Mouse (Mus musculus): ENCODE data around the gene Pfdn4. TPM values are rescaled to one million over a fixed set of nuclear protein-coding genes. Genes with fewer than 3 reads are reported as not detected.

The Pfdn4 gene
- polyA plus RNA-seq, 1 experiment = not detected

DNA sequence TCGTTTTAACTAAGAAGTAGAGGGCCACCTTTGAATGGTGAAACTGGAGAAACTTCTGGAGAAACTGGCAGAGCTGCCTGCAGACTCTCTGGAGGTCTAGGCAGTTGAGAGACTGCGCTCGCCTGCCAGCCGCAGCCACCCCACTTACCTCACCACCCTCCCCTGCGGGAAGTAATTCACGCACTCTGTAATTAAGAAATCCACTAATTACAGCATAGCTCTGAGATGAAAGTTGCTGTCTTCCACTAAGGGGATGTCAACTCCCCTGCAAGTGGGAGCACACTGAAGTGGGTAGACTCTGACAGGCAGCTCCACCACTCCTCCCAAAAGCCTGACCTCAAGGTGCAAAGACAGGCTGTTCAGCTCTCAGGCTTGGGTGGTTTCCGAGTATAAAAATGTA lies 55.9 kb downstream of the Pfdn4 start:
- no peak overlapping the region for H3K27ac ChIP-seq (ENCODE audit: insufficient read depth, low read depth, low read length)
- TF ChIP-seq CTCF (IDR thresholded peaks at IDR 0.05; ENCODE audit: insufficient read depth, low read depth, low read length) = no peak
- peaks cover 10% of the 10 kb centered on the region for H3K4me1 ChIP-seq (ENCODE audit: control insufficient read depth, insufficient read depth, low read length)
- H3K4me3 ChIP-seq (ENCODE audit: insufficient read depth, low read depth, low read length) = no peak overlapping the region
- 22% methylated on average over 7 of the region's 7 CpGs for WGBS

DNA sequence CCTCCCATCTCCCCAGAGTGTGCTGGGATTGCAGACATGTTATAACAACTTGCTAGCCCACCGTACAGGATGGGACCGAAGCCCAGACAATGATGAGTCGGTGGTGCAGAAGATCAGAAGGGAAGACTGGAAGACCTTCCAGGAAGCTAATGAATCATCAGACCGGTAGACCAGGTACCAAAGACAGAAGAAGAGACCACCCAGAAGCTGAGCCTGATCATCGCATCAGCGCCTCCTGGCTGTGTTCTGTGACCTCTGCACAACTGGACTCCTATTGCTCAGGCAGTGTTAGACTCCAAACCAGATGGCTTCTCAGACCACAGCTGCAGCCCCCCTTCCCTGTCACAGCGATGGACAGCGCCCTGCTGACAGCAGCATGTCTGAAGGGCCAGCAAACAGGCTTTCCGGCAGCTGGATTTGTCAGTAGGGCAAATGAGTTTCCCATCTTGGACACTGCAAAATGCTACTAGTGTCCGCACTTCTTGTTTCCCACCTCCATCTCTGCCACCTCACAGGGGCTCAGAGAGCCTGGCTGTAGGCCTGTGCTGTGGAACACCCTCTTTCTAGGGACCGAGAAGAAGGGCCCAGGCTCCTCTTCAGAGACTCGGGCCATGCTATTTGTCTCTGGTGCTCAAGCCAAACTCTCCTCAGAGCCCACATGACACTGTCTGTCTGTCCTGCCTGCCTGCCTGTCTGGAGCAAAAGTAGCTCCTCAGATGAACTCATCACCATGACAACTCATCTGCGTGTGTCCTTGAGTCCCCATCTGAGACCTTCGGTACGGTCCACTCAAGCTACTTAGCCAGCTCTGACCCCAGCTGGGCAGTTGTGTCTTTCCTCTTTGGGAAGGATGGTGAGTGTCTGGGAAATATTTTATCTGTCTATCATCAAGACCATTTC lies 68.0 kb downstream of the Pfdn4 start:
- H3K4me1 ChIP-seq (ENCODE audit: control insufficient read depth, insufficient read depth, low read length) = peaks cover 4% of the 10 kb centered on the region; the same call in 1 of the 2 replicates
- H3K4me3 ChIP-seq (ENCODE audit: insufficient read depth, low read depth, low read length) = no peak overlapping the region
- H3K27ac ChIP-seq (ENCODE audit: insufficient read depth, low read depth, low read length) = no peak overlapping the region
- 81% methylated on average over 15 of the region's 15 CpGs for WGBS
- TF ChIP-seq POLR2A (IDR thresholded peaks at IDR 0.05; ENCODE audit: insufficient read depth, low read depth, low read length) = no peak
- no peak for TF ChIP-seq CTCF (IDR thresholded peaks at IDR 0.05; ENCODE audit: insufficient read depth, low read depth, low read length)

DNA sequence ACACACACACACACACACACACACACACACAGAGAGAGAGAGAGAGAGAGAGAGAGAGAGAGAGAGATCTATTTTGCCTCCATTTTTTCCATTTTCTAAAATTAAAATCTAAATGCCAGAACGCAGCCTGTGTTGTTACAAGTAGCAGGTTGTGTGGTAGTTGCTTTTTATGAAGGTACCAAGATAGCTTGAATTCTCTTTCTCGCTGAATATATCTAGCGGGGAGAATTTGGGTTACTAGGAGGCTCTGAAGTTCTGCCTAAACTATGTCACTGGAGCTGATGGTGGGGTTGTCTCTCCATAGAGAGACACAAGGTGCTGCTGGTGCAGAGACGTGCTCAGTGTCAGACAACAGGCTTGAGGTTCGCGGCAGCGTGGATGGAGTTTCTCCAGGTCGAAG lies 68.8 kb downstream of the Pfdn4 start:
- Histone ChIP-seq H3K4me3 (ENCODE audit: insufficient read depth, low read depth, low read length) (no peak overlapping the region), H3K27ac (ENCODE audit: insufficient read depth, low read depth, low read length) (no peak overlapping the region), H3K4me1 (ENCODE audit: control insufficient read depth, insufficient read depth, low read length) (peaks cover 4% of the 10 kb centered on the region; the same call in 1 of the 2 replicates)
- 89% methylated on average over 8 of the region's 8 CpGs for WGBS
- TF ChIP-seq CTCF (IDR thresholded peaks at IDR 0.05; ENCODE audit: insufficient read depth, low read depth, low read length) = no peak

Other genes starting within 250 kb of the Pfdn4 start
- gene Bcas1, start 68.6 kb upstream of the Pfdn4 start, polyA plus RNA-seq (2012; ENCODE audit: insufficient read depth, insufficient read length, low replicate concordance, missing spikeins) = not detected in 2 replicates
- gene Cyp24a1, start 717 bp downstream of the Pfdn4 start, polyA plus RNA-seq (2012; ENCODE audit: insufficient read depth, insufficient read length, low replicate concordance, missing spikeins) = not detected in 2 replicates
- gene 4930470P17Rik, start 105.6 kb downstream of the Pfdn4 start, polyA plus RNA-seq (2012; ENCODE audit: insufficient read depth, insufficient read length, low replicate concordance, missing spikeins) = not detected in 2 replicates
- not detected in 2 replicates for gene Dok5, start 235.4 kb downstream of the Pfdn4 start, polyA plus RNA-seq (2012; ENCODE audit: insufficient read depth, insufficient read length, low replicate concordance, missing spikeins)

All from olfactory bulb, adult 2 months (tissue).